Mouse (Mus musculus) stomach, embryonic 14.5 days (tissue): ENCODE measurements at regions not wholly inside any gene's neighbourhood (a gene's known extent, or its start where the extent isn't known, plus 50 kb on each side); places are given as distances from the start of the nearest gene placed in this dataset.

Experiments used
- ATAC-seq: fragments of 200-750 bp; cut with Nextera tagmentation; 2 replicates; pipeline ENCODE4 v1.8.0; 2017; ENCODE audit warnings: low read depth, moderate TSS enrichment; ENCODE audit not compliant: insufficient number of reproducible peaks, insufficient read depth, low FRiP score
- H3K27ac ChIP-seq: fragments of 300-500 bp; sonication (generic); 2 replicates; pipeline ENCODE4 v1.5.1; 2014; ENCODE audit warnings: mild to moderate bottlenecking, low read length, moderate library complexity, mixed read lengths
- H3K27me3 ChIP-seq: fragments of 300-500 bp; sonication (generic); 2 replicates; pipeline ENCODE4 v1.6.1; 2014; ENCODE audit warnings: low read length, control low read depth, mixed read lengths; ENCODE audit not compliant: control insufficient read depth, insufficient read depth
- H3K36me3 ChIP-seq: fragments of 300-500 bp; sonication (generic); 2 replicates; pipeline ENCODE4 v1.6.1; 2014; ENCODE audit warnings: mild to moderate bottlenecking, control low read depth, low read length, moderate library complexity, mixed read lengths; ENCODE audit not compliant: control insufficient read depth, insufficient read depth
- H3K4me1 ChIP-seq: fragments of 300-500 bp; sonication (generic); 2 replicates; pipeline ENCODE4 v1.6.1; 2014; ENCODE audit warnings: low read length, control low read depth, mixed read lengths; ENCODE audit not compliant: control insufficient read depth, insufficient read depth
- H3K4me2 ChIP-seq: fragments of 300-500 bp; sonication (generic); replicated peaks from 2 replicates; pipeline ENCODE4 v1.6.1; 2014; ENCODE audit warnings: low read depth, low read length, control low read depth
- H3K4me3 ChIP-seq: fragments of 300-500 bp; sonication (generic); 2 replicates; pipeline ENCODE4 v1.5.1; 2014; ENCODE audit warnings: low read depth, low read length, control low read depth
- H3K9ac ChIP-seq: fragments of 300-500 bp; sonication (generic); replicated peaks from 2 replicates; pipeline ENCODE4 v1.6.1; 2014; ENCODE audit warnings: low read depth, mild to moderate bottlenecking, control low read depth, low read length, moderate library complexity, mixed read lengths
- H3K9me3 ChIP-seq: fragments of 300-500 bp; sonication (generic); 2 replicates; pipeline ENCODE4 v1.6.1; 2016; ENCODE audit warnings: low read depth, low read length, control low read depth; ENCODE audit not compliant: control insufficient read depth
- WGBS: fragments of 180-500 bp; shearing (Covaris S2); extraction: QIAGEN DNeasy Blood & Tissue Kit; methylation state at CpG from one replicate; pipeline ENCODE4 v1.1.7; 2014; 5-methylcytosine and 5-hydroxymethylcytosine counted together

- no peak for ATAC-seq
- 70% methylated on average over 4 of the region's 4 CpGs for WGBS
- Histone ChIP-seq H3K4me1 (no peaks in the 10 kb centered on the region), H3K9ac (no peak overlapping the region), H3K27ac (no peak overlapping the region), H3K9me3 (no peaks in the 10 kb centered on the region), H3K36me3 (no peaks in the 10 kb centered on the region), H3K4me3 (no peak overlapping the region), H3K4me2 (no peak overlapping the region), H3K27me3 (no peaks in the 10 kb centered on the region)
Measured at GRCm38 (mm10) chr1:158040334-158040733, 315.8 kb downstream of the Brinp2 start.

- Histone ChIP-seq H3K9ac (no peak overlapping the region), H3K27ac (no peak overlapping the region), H3K4me1 (no peaks in the 10 kb centered on the region), H3K4me3 (no peak overlapping the region), H3K27me3 (no peaks in the 10 kb centered on the region), H3K36me3 (no peaks in the 10 kb centered on the region), H3K9me3 (no peaks in the 10 kb centered on the region), H3K4me2 (no peak overlapping the region)
- ATAC-seq = no peak
- WGBS = 82% methylated on average over 4 of the region's 4 CpGs
Measured at GRCm38 (mm10) chr1:158052644-158053043, 303.5 kb downstream of the Brinp2 start.

DNA sequence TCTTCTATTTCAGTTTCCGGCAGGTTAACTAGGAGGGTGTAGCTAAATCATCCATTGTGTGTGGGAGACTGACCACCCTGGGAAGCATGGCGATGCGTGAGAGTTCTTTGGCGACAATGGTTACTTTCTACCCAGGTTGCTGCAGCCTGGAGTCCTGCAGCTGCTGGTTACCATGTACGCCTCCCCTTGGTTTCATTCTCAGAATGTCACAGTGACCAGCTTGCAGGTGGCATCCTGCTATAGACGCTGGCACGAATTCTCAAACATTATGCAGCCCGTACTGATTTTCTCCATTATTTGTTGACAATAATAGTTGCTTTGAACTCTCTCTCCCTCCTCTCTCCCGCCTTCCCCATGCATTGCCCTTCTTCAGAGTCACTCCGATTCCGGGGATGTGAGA is 301.2 kb downstream of the Brinp2 start:
- no peak for ATAC-seq
- no peaks in the 10 kb centered on the region for H3K27me3 ChIP-seq
- 83% methylated on average over 11 of the region's 11 CpGs for WGBS
- H3K27ac ChIP-seq = no peak overlapping the region
- no peaks in the 10 kb centered on the region for H3K36me3 ChIP-seq
- H3K9ac ChIP-seq = no peak overlapping the region
- no peak overlapping the region for H3K4me2 ChIP-seq
- H3K4me3 ChIP-seq = no peak overlapping the region
- H3K9me3 ChIP-seq = no peaks in the 10 kb centered on the region
- no peaks in the 10 kb centered on the region for H3K4me1 ChIP-seq

DNA sequence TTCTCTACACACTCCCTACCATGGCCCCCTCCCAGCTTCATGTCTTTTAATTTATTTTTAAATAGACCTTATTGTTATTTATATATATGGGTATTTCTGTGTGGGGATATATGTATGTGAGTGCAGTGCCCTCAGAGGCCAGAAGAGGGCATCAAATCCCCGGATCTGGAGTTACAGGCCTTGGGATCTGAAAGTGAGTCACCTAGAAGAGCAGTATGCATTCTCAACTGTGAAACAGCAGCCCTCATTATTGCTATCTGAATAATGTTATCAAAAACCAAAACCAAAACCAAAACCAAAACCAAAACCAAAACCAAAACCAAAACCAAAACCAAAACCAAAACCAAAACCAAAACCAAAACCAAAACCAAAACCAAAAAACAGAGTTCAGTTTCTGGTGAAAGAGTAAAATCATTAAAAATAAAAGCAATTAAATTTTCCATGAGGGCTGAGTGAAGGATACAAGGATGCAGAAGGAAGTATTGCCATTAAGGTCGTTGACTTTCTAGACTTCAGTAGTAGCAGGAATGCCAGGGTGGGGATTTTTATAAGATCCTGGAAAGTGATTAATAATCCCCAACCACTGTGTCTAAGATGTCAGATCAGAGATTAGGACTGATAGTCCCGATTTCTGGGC is 299.0 kb downstream of the Brinp2 start:
- no peaks in the 10 kb centered on the region for H3K9me3 ChIP-seq
- H3K9ac ChIP-seq = no peak overlapping the region
- no peaks in the 10 kb centered on the region for H3K36me3 ChIP-seq
- WGBS = 64% methylated on average over 3 of the region's 3 CpGs
- no peak overlapping the region for H3K27ac ChIP-seq
- no peak overlapping the region for H3K4me3 ChIP-seq
- ATAC-seq = no peak
- no peak overlapping the region for H3K4me2 ChIP-seq
- H3K27me3 ChIP-seq = no peaks in the 10 kb centered on the region
- no peaks in the 10 kb centered on the region for H3K4me1 ChIP-seq

- no peaks in the 10 kb centered on the region for H3K4me1 ChIP-seq
- no peak overlapping the region for H3K9ac ChIP-seq
- H3K36me3 ChIP-seq = no peaks in the 10 kb centered on the region
- no peak overlapping the region for H3K4me2 ChIP-seq
- H3K9me3 ChIP-seq = no peaks in the 10 kb centered on the region
- no peak overlapping the region for H3K4me3 ChIP-seq
- no peak overlapping the region for H3K27ac ChIP-seq
- peak; percentile 69; the same call in 1 of the 2 replicates for ATAC-seq
- H3K27me3 ChIP-seq = no peaks in the 10 kb centered on the region
Measured at GRCm38 (mm10) chr1:158057789-158058188, 298.3 kb downstream of the Brinp2 start.

DNA sequence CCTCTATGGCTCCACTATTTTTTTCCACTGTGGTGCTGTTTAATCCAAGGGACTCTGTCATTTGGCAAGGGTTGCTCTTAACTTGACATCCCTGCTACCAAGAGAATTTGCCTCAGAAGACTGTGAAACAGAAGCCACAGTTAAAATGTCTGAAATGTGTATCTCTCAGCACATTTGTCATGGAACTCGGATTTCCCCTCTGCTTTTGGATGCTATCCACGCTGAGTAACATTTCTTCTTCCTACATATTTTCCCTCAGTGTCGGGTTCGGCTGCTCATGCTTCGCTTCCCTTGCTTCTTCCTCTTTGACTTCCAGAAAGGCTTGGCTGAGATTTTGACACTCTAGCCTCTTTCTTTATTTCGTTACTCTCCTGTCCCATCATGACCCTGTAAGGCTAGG is 294.1 kb downstream of the Brinp2 start:
- Histone ChIP-seq H3K9me3 (no peaks in the 10 kb centered on the region), H3K9ac (no peak overlapping the region), H3K27me3 (no peaks in the 10 kb centered on the region), H3K4me1 (no peaks in the 10 kb centered on the region), H3K36me3 (no peaks in the 10 kb centered on the region), H3K4me2 (no peak overlapping the region), H3K27ac (no peak overlapping the region), H3K4me3 (no peak overlapping the region)
- WGBS = 79% methylated on average over 6 of the region's 6 CpGs
- no peak for ATAC-seq

DNA sequence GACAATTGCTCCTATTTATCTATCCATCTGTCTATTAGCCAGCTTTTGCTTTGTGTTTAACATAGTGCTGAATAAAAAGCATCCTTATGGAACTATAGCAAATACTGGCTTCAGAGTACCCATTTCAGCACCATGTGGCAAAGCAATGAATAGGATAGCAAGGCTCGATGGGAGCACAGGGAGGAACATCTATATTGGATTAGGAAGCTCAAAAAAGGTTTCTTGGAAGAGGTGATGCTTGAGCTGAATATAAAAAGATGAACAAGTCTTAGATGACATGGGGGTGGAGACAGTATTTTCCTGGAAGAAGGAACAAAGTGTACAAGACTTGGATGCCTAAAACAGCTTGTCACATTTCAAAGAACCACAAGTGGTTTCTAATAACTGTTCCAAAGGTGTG is 273.9 kb downstream of the Brinp2 start:
- Histone ChIP-seq H3K4me2 (no peak overlapping the region), H3K27me3 (no peaks in the 10 kb centered on the region), H3K4me1 (no peaks in the 10 kb centered on the region), H3K36me3 (no peaks in the 10 kb centered on the region), H3K9ac (no peak overlapping the region), H3K4me3 (no peak overlapping the region), H3K9me3 (no peaks in the 10 kb centered on the region), H3K27ac (no peak overlapping the region)
- no peak for ATAC-seq
- 73% methylated on average over 1 of the region's 1 CpGs for WGBS

DNA sequence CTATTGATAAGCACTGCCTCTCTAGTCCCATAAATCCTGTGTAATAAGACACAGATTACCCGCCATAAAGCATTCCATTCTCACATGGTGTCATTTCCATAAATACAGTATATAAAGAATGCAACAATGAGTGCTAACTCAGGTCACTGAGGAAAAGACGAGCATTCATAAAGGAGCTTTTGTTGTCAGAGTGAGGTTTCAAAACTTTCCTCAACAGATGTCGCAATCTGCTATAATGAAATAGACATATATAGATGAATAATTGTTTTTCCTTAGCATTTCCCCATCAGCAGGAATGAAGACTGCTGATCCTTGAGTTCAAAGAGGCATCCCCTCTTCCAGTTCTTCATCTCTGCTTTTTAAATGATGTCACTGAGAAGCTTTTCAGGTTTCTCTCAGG is 270.3 kb downstream of the Brinp2 start:
- Histone ChIP-seq H3K27ac (no peak overlapping the region), H3K4me2 (no peak overlapping the region), H3K9ac (no peak overlapping the region), H3K9me3 (no peaks in the 10 kb centered on the region), H3K27me3 (no peaks in the 10 kb centered on the region), H3K4me1 (no peaks in the 10 kb centered on the region), H3K4me3 (no peak overlapping the region), H3K36me3 (no peaks in the 10 kb centered on the region)
- ATAC-seq = no peak
- WGBS = 76% methylated on average over 3 of the region's 3 CpGs

- Histone ChIP-seq H3K27ac (no peak overlapping the region), H3K4me2 (no peak overlapping the region), H3K4me3 (no peak overlapping the region), H3K9me3 (no peaks in the 10 kb centered on the region), H3K27me3 (no peaks in the 10 kb centered on the region), H3K36me3 (no peaks in the 10 kb centered on the region), H3K9ac (no peak overlapping the region), H3K4me1 (no peaks in the 10 kb centered on the region)
- WGBS = 87% methylated on average over 4 of the region's 4 CpGs
- ATAC-seq = no peak
Measured at GRCm38 (mm10) chr1:158097500-158097899, 258.6 kb downstream of the Brinp2 start.
